Mouse (Mus musculus): ENCODE data around the gene Arpp21. TPM values are rescaled to one million over a fixed set of nuclear protein-coding genes. Genes with fewer than 3 reads are reported as not detected.

The Arpp21 gene
- total and polyA plus RNA-seq, 2 experiments: 0.28 TPM; not detected in 1

DNA sequence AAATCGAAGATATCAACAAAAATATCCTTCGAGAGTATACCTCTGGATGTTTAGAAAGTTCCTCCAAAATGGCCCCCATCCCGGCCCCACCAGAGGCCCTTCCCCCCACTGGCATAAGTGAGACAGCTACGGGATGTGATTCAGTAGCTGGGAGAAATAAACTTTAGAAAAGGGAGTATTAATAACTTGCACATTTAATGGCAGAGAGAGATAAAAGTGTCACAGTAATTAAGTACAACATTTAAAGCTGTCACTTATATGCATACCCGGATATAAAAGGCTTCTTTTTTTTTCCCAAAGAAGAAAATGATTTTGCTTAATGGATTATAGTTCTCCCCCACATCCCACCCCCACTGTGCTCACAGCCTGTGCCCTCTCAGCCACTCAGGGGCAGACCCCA, 84.6 kb downstream of the Arpp21 start:
- H3K36me3 ChIP-seq (ENCODE audit: control insufficient read depth, insufficient read depth, low read length): no peaks in the 10 kb centered on the region
- H3K79me2 ChIP-seq (ENCODE audit: control insufficient read depth, insufficient read depth, low read length): no peaks in the 10 kb centered on the region
- no peak overlapping the region for H3K27ac ChIP-seq (replicated peaks; ENCODE audit: insufficient read depth, low read depth, low read length)
- H3K4me3 ChIP-seq (ENCODE audit: insufficient read depth, low read depth, low read length): no peak overlapping the region
- H3K9ac ChIP-seq (ENCODE audit: low read depth, low read length): no peak overlapping the region
- 76% methylated on average over 5 of the region's 5 CpGs for WGBS
- no peak for DNase-seq (ENCODE audit: extremely low read depth, low read depth, low spot score)
- no peak for TF ChIP-seq CTCF (IDR thresholded peaks at IDR 0.05; ENCODE audit: low read depth, low read length)
- TF ChIP-seq POLR2A (IDR thresholded peaks at IDR 0.05; ENCODE audit: extremely low read depth, insufficient read depth, low read length): no peak
- no peaks in the 10 kb centered on the region for H3K27me3 ChIP-seq (ENCODE audit: control insufficient read depth, insufficient read depth, low read length)
- no peaks in the 10 kb centered on the region for H3K4me1 ChIP-seq (ENCODE audit: control insufficient read depth, insufficient read depth, low read length)

DNA sequence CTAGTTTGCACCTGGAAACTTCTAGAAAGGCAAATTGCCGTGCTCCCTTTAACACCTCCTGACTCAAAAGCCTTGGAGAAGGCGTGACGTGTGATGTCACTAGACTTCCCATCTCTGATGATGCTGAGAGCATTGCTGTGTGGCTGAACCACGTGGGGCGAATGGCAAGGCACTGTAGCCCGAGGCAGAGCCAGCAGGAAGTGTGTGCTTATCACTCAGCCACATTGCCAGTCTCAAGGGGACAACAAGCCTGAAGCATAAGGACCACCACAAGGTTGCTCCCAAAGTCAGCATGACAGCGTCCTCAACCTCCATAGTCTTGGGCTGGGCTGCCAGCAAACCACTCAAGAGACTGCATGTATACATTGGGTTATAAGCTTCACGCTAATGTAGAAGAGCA, 95.1 kb downstream of the Arpp21 start:
- Histone ChIP-seq H3K27me3 (ENCODE audit: control insufficient read depth, insufficient read depth, low read length) (no peaks in the 10 kb centered on the region), H3K9ac (ENCODE audit: low read depth, low read length) (no peak overlapping the region), H3K27ac (replicated peaks; ENCODE audit: insufficient read depth, low read depth, low read length) (no peak overlapping the region), H3K79me2 (ENCODE audit: control insufficient read depth, insufficient read depth, low read length) (no peaks in the 10 kb centered on the region), H3K36me3 (ENCODE audit: control insufficient read depth, insufficient read depth, low read length) (no peaks in the 10 kb centered on the region), H3K4me1 (ENCODE audit: control insufficient read depth, insufficient read depth, low read length) (no peaks in the 10 kb centered on the region), H3K4me3 (ENCODE audit: insufficient read depth, low read depth, low read length) (no peak overlapping the region)
- WGBS: 73% methylated on average over 8 of the region's 8 CpGs
- TF ChIP-seq CTCF (IDR thresholded peaks at IDR 0.05; ENCODE audit: low read depth, low read length) (no peak), POLR2A (IDR thresholded peaks at IDR 0.05; ENCODE audit: extremely low read depth, insufficient read depth, low read length) (no peak)
- DNase-seq (ENCODE audit: extremely low read depth, low read depth, low spot score): no peak

DNA sequence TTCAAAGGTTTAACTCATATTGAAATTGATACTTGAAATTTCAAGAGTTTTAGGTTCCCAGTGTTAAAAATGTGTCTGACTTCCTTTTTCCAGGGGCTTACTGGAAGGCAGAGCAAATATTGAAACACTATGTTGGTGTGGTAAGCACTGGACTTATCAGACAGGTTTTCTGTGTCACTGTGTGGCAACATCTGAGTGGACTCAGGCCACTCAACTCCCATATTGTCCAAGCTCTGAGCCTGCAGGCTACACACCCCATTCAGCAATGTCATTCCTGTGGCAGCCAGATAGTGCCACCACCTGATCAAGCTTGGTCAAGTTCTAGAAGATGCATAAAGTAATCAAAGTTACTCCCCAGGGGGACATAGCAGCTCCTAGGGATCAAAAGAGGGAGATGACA, 97.9 kb downstream of the Arpp21 start:
- no peak overlapping the region for H3K27ac ChIP-seq (replicated peaks; ENCODE audit: insufficient read depth, low read depth, low read length)
- H3K4me3 ChIP-seq (ENCODE audit: insufficient read depth, low read depth, low read length): no peak overlapping the region
- no peak overlapping the region for H3K9ac ChIP-seq (ENCODE audit: low read depth, low read length)
- H3K36me3 ChIP-seq (ENCODE audit: control insufficient read depth, insufficient read depth, low read length): no peaks in the 10 kb centered on the region
- DNase-seq (ENCODE audit: extremely low read depth, low read depth, low spot score): peak; percentile 11
- H3K27me3 ChIP-seq (ENCODE audit: control insufficient read depth, insufficient read depth, low read length): no peaks in the 10 kb centered on the region
- H3K79me2 ChIP-seq (ENCODE audit: control insufficient read depth, insufficient read depth, low read length): no peaks in the 10 kb centered on the region
- TF ChIP-seq CTCF (IDR thresholded peaks at IDR 0.05; ENCODE audit: low read depth, low read length) (no peak), POLR2A (IDR thresholded peaks at IDR 0.05; ENCODE audit: extremely low read depth, insufficient read depth, low read length) (no peak)
- H3K4me1 ChIP-seq (ENCODE audit: control insufficient read depth, insufficient read depth, low read length): no peaks in the 10 kb centered on the region

DNA sequence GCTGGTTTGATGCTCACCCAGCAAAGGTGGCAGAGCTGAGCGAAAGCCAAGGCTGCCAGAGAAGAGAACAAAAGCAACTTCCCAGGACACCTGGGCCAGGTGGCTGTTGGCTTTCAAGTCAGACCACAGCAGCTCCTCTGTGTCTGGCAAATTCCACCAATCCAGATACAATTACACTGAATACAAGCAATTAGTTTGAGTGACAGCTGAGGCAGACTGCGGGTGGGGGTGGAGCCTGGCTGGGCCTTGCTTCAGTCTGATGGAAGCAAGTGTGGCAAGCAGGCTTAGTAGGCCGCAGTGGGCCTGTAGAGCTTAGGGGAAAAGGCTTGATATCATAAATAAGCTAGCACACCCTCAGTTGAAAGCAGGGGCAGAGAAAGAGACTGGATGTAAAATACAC, 104.9 kb downstream of the Arpp21 start:
- no peaks in the 10 kb centered on the region for H3K79me2 ChIP-seq (ENCODE audit: control insufficient read depth, insufficient read depth, low read length)
- no peak overlapping the region for H3K4me3 ChIP-seq (ENCODE audit: insufficient read depth, low read depth, low read length)
- WGBS: 66% methylated on average over 3 of the region's 3 CpGs
- no peak overlapping the region for H3K9ac ChIP-seq (ENCODE audit: low read depth, low read length)
- DNase-seq (ENCODE audit: extremely low read depth, low read depth, low spot score): no peak
- no peak overlapping the region for H3K27ac ChIP-seq (replicated peaks; ENCODE audit: insufficient read depth, low read depth, low read length)
- H3K36me3 ChIP-seq (ENCODE audit: control insufficient read depth, insufficient read depth, low read length): no peaks in the 10 kb centered on the region
- no peaks in the 10 kb centered on the region for H3K4me1 ChIP-seq (ENCODE audit: control insufficient read depth, insufficient read depth, low read length)
- no peaks in the 10 kb centered on the region for H3K27me3 ChIP-seq (ENCODE audit: control insufficient read depth, insufficient read depth, low read length)
- TF ChIP-seq POLR2A (IDR thresholded peaks at IDR 0.05; ENCODE audit: extremely low read depth, insufficient read depth, low read length): no peak
- TF ChIP-seq CTCF (IDR thresholded peaks at IDR 0.05; ENCODE audit: low read depth, low read length): no peak

DNA sequence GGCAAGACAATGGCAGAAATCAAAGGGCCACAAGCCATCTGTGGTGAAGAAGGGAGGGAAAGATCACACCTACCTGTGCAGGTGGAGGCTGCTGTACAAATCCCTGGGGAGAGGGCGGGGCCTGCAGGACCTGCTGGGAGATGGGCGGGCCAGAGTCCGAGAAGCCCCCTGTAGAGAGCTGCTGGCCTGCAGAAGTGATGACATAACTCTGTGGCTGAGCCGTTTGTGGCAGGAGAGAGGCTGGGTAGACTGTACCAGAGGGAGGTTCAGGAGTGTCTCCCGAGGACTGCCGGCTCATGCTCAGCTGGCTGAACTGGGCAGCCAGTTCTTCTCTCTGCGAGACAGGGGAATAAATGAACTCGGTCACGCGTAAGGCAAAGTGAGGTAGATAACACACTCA, 111.1 kb downstream of the Arpp21 start:
- WGBS: 29% methylated on average over 10 of the region's 10 CpGs
- no peak for TF ChIP-seq CTCF (IDR thresholded peaks at IDR 0.05; ENCODE audit: low read depth, low read length)
- no peak for TF ChIP-seq POLR2A (IDR thresholded peaks at IDR 0.05; ENCODE audit: extremely low read depth, insufficient read depth, low read length)
- Histone ChIP-seq H3K4me3 (ENCODE audit: insufficient read depth, low read depth, low read length) (no peak overlapping the region), H3K27ac (replicated peaks; ENCODE audit: insufficient read depth, low read depth, low read length) (no peak overlapping the region), H3K27me3 (ENCODE audit: control insufficient read depth, insufficient read depth, low read length) (no peaks in the 10 kb centered on the region), H3K36me3 (ENCODE audit: control insufficient read depth, insufficient read depth, low read length) (no peaks in the 10 kb centered on the region), H3K79me2 (ENCODE audit: control insufficient read depth, insufficient read depth, low read length) (no peaks in the 10 kb centered on the region), H3K9ac (ENCODE audit: low read depth, low read length) (no peak overlapping the region), H3K4me1 (ENCODE audit: control insufficient read depth, insufficient read depth, low read length) (peaks cover 3% of the 10 kb centered on the region; the same call in 1 of the 2 replicates)
- no peak for DNase-seq (ENCODE audit: extremely low read depth, low read depth, low spot score)

DNA sequence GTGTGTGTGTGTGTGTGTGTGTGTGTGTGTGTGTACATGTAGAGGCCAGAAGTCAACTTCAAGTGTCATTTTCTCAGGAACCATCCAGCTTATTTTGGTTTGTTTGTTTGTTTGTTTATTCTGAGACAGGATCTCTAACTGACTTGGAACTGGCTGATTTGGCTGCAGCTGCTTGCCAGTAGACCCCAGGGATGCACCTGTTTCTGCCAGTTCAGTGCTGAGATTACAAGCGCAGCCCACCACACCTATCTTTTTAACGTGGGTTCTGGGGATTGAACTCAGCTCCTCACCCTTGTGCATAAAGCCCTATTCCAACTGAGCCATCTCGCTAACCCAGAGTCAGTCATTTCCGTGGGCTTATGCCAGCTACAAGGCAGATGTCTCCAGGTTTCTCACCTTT, 111.6 kb downstream of the Arpp21 start:
- H3K4me3 ChIP-seq (ENCODE audit: insufficient read depth, low read depth, low read length): no peak overlapping the region
- TF ChIP-seq CTCF (IDR thresholded peaks at IDR 0.05; ENCODE audit: low read depth, low read length): no peak
- no peak for TF ChIP-seq POLR2A (IDR thresholded peaks at IDR 0.05; ENCODE audit: extremely low read depth, insufficient read depth, low read length)
- 62% methylated on average over 4 of the region's 4 CpGs for WGBS
- no peak for DNase-seq (ENCODE audit: extremely low read depth, low read depth, low spot score)
- no peaks in the 10 kb centered on the region for H3K27me3 ChIP-seq (ENCODE audit: control insufficient read depth, insufficient read depth, low read length)
- no peaks in the 10 kb centered on the region for H3K36me3 ChIP-seq (ENCODE audit: control insufficient read depth, insufficient read depth, low read length)
- no peak overlapping the region for H3K9ac ChIP-seq (ENCODE audit: low read depth, low read length)
- no peaks in the 10 kb centered on the region for H3K79me2 ChIP-seq (ENCODE audit: control insufficient read depth, insufficient read depth, low read length)
- no peak overlapping the region for H3K27ac ChIP-seq (replicated peaks; ENCODE audit: insufficient read depth, low read depth, low read length)
- H3K4me1 ChIP-seq (ENCODE audit: control insufficient read depth, insufficient read depth, low read length): peaks cover 3% of the 10 kb centered on the region; the same call in 1 of the 2 replicates

Measured in liver, adult 2 months (tissue).